Mouse (Mus musculus) G1E (cell line): Measurements from ENCODE around the gene Olfr525. TPM values are rescaled to one million over a fixed set of nuclear protein-coding genes. Genes with fewer than 3 reads are reported as not detected.

Source experiments
- ATAC-seq: 2 replicates; pipeline ENCODE4 v1.8.0; 2016; ENCODE audit warnings: mild to moderate bottlenecking; ENCODE audit not compliant: insufficient number of reproducible peaks, poor library complexity, low FRiP score, severe bottlenecking; ENCODE audit errors: extremely low read depth
- DNase-seq: peaks from one replicate; pipeline ENCODE4 v3.0.0; 2012; ENCODE audit warnings: low spot score
- H3K27me3 ChIP-seq: 2 replicates; pipeline ENCODE4 v1.6.1; 2012; ENCODE audit warnings: mild to moderate bottlenecking, low read length, inconsistent platforms; ENCODE audit not compliant: insufficient read depth
- H3K36me3 ChIP-seq: replicated peaks from 2 replicates; pipeline ENCODE3; 2012; ENCODE audit warnings: mild to moderate bottlenecking, inconsistent platforms
- H3K4me1 ChIP-seq: 2 replicates; pipeline ENCODE4 v1.6.1; 2012; ENCODE audit warnings: low read depth, low read length, inconsistent platforms, mixed read lengths; ENCODE audit not compliant: insufficient read depth
- H3K4me3 ChIP-seq: 2 replicates; pipeline ENCODE4 v1.5.1; 2012; ENCODE audit warnings: low read depth, mild to moderate bottlenecking, inconsistent platforms, low read length, moderate library complexity, mixed read lengths
- H3K9me3 ChIP-seq: replicated peaks from 2 replicates; pipeline ENCODE4 v1.6.1; 2012; ENCODE audit warnings: inconsistent platforms
- CTCF ChIP-seq: IDR thresholded peaks from 2 replicates; pipeline ENCODE4 v1.5.1; 2012; ENCODE audit warnings: low read depth, low read length, inconsistent platforms, mixed read lengths
- GATA1 ChIP-seq: IDR thresholded peaks from 2 replicates; pipeline ENCODE4 v1.6.1; 2012; ENCODE audit warnings: borderline replicate concordance, low read length, inconsistent platforms, mixed read lengths
- GATA2 ChIP-seq: IDR thresholded peaks from 2 replicates; pipeline ENCODE4 v1.6.1; 2012; ENCODE audit warnings: low read depth, low read length, inconsistent platforms, borderline replicate concordance
- POLR2AphosphoS5 ChIP-seq: IDR thresholded peaks from 2 replicates; pipeline ENCODE4 v1.6.1; 2012; ENCODE audit warnings: low read depth, low read length, inconsistent platforms; ENCODE audit not compliant: insufficient replicate concordance
- TAL1 ChIP-seq: conservative IDR thresholded peaks from 2 replicates; pipeline ENCODE4 v1.6.1; 2012; ENCODE audit warnings: low read depth, low read length, inconsistent platforms, mixed read lengths
- polyA plus RNA-seq: library from polyadenylated mRNA; stranded (reverse); fragments of >175 nt; gene quantifications from 2 replicates; pipeline ENCODE4 v1.2.3, GENCODE M21; 2012
- total RNA-seq, 2 experiments: library from RNA; stranded (forward) in 1 of 2; stranded (reverse) in 1 of 2; fragments of 200-1000 nt in 1 of 2; fragments of >200 nt in 1 of 2; fragmentation: Nextera tagmentation in 1 of 2; gene quantifications; 2 replicates each; pipeline ENCODE4 v1.2.3; 2014 to 2017

Olfr525 gene
- not detected in 2 replicates for total RNA-seq (2014; fragmentation: Nextera tagmentation)
- 0.06 and 0.16 TPM in 2 replicates for total RNA-seq (2017)
- polyA plus RNA-seq: not detected in 2 replicates

- Histone ChIP-seq H3K4me3 (no peak within 1 kb of the TSS), H3K36me3 (no peaks in the 10 kb centered on the region), H3K27me3 (peaks cover 8% of the 10 kb centered on the region), H3K9me3 (no peaks in the 10 kb centered on the region), H3K4me1 (peaks cover 4% of the 10 kb centered on the region)
- ATAC-seq: no peak
- DNase-seq: no peak
- no peak for TF ChIP-seq TAL1
- no peak for TF ChIP-seq POLR2AphosphoS5
- no peak for TF ChIP-seq GATA1
- no peak for TF ChIP-seq CTCF
- no peak for TF ChIP-seq GATA2
These were observed at the start of gene Olfr525 for GRCm38 (mm10) chr7:140320558-140320957. TSS of gene Olfr525 (plus strand) at chr7:140320858.

GRCm38 (mm10) chr7:140295746-140296145, 24.9 kb upstream of the Olfr525 start:
- Histone ChIP-seq H3K36me3 (no peaks in the 10 kb centered on the region), H3K4me3 (no peak overlapping the region), H3K4me1 (no peaks in the 10 kb centered on the region), H3K9me3 (no peaks in the 10 kb centered on the region), H3K27me3 (peaks cover 26% of the 10 kb centered on the region)
- DNase-seq: no peak
- ATAC-seq: no peak
- TF ChIP-seq CTCF: no peak
- TF ChIP-seq POLR2AphosphoS5: no peak
- TF ChIP-seq TAL1: no peak
- no peak for TF ChIP-seq GATA1
- TF ChIP-seq GATA2: no peak

GRCm38 (mm10) chr7:140296876-140297275, 23.8 kb upstream of the Olfr525 start:
- no peaks in the 10 kb centered on the region for H3K4me1 ChIP-seq
- no peaks in the 10 kb centered on the region for H3K9me3 ChIP-seq
- H3K27me3 ChIP-seq: peaks cover 26% of the 10 kb centered on the region
- no peaks in the 10 kb centered on the region for H3K36me3 ChIP-seq
- ATAC-seq: no peak
- TF ChIP-seq POLR2AphosphoS5: no peak
- TF ChIP-seq TAL1: no peak
- no peak for TF ChIP-seq GATA1
- TF ChIP-seq GATA2: no peak
- no peak for TF ChIP-seq CTCF
- no peak for DNase-seq
- no peak overlapping the region for H3K4me3 ChIP-seq

- H3K36me3 ChIP-seq: no peaks in the 10 kb centered on the region
- DNase-seq (no peak), ATAC-seq (no peak)
- no peaks in the 10 kb centered on the region for H3K4me1 ChIP-seq
- TF ChIP-seq GATA1: no peak
- no peak for TF ChIP-seq GATA2
- TF ChIP-seq TAL1: no peak
- no peak for TF ChIP-seq POLR2AphosphoS5
- TF ChIP-seq CTCF: no peak
- no peak overlapping the region for H3K4me3 ChIP-seq
- peaks cover 26% of the 10 kb centered on the region for H3K27me3 ChIP-seq
- no peaks in the 10 kb centered on the region for H3K9me3 ChIP-seq
These were observed 21.2 kb upstream of the Olfr525 start for GRCm38 (mm10) chr7:140299416-140299815.

GRCm38 (mm10) chr7:140319861-140320385, 735 bp upstream of the Olfr525 start:
- no peaks in the 10 kb centered on the region for H3K36me3 ChIP-seq
- peaks cover 8% of the 10 kb centered on the region for H3K27me3 ChIP-seq
- no peak for DNase-seq
- H3K9me3 ChIP-seq: no peaks in the 10 kb centered on the region
- H3K4me3 ChIP-seq: no peak overlapping the region
- H3K4me1 ChIP-seq: peaks cover 4% of the 10 kb centered on the region
- ATAC-seq: no peak
- TF ChIP-seq GATA2: no peak
- no peak for TF ChIP-seq POLR2AphosphoS5
- TF ChIP-seq GATA1: no peak
- TF ChIP-seq CTCF: no peak
- TF ChIP-seq TAL1: no peak

GRCm38 (mm10) chr7:140321135-140321534, 477 bp downstream of the Olfr525 start:
- peaks cover 8% of the 10 kb centered on the region for H3K27me3 ChIP-seq
- no peak overlapping the region for H3K4me3 ChIP-seq
- peaks cover 4% of the 10 kb centered on the region for H3K4me1 ChIP-seq
- ATAC-seq (no peak), DNase-seq (no peak)
- H3K36me3 ChIP-seq: no peaks in the 10 kb centered on the region
- TF ChIP-seq GATA1 (no peak), CTCF (no peak), GATA2 (no peak), POLR2AphosphoS5 (no peak), TAL1 (no peak)
- H3K9me3 ChIP-seq: no peaks in the 10 kb centered on the region

- TF ChIP-seq GATA2 (no peak), CTCF (no peak), GATA1 (no peak), TAL1 (no peak), POLR2AphosphoS5 (no peak)
- no peak for ATAC-seq
These were observed 9.2 kb downstream of the Olfr525 start for GRCm38 (mm10) chr7:140329766-140330304.

More at GRCm38 (mm10) chr7:140329766-140330304, 9.2 kb downstream of the Olfr525 start:
- no peak overlapping the region for H3K4me3 ChIP-seq
- no peak for DNase-seq
- H3K27me3 ChIP-seq: peaks cover 5% of the 10 kb centered on the region; the same call in 1 of the 2 replicates
- peaks cover 2% of the 10 kb centered on the region; the same call in 1 of the 2 replicates for H3K4me1 ChIP-seq
- H3K36me3 ChIP-seq: no peaks in the 10 kb centered on the region
- H3K9me3 ChIP-seq: no peaks in the 10 kb centered on the region
